Mouse (Mus musculus): Measurements from ENCODE around the gene Etnk2. TPM values are rescaled to one million over a fixed set of nuclear protein-coding genes. Genes with fewer than 3 reads are reported as not detected.

Gene Etnk2
- polyA plus RNA-seq, 1 experiment = 0.25 TPM

DNA sequence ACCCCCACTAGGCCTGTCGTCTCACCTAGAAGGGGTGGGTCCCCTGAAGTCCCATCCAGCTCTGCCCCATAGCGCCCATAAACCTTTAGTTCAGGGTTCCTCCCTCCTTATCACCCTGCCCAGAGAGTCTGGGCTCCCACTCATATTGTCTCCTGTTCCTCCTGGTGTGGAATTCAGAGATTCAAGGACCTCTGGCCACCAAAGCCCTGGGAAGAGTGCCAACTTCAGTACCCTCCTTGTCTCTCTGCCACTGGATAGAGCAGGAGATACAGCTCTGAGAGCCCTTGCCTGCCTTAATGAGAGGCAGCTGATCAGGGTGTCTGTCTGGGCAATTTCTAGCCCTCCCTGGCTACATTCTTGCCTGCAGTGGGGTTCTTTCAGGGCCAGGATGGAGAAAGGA lies 1.5 kb downstream of the Etnk2 start:
- Histone ChIP-seq H3K4me1 (ENCODE audit: control insufficient read depth, insufficient read depth, low read length) (no peaks in the 10 kb centered on the region), H3K27ac (ENCODE audit: insufficient read depth, low read length) (no peak overlapping the region), H3K4me3 (ENCODE audit: insufficient read depth, low read length) (no peak overlapping the region)
- TF ChIP-seq POLR2A (IDR thresholded peaks at IDR 0.05; ENCODE audit: low read depth, low read length) = no peak
- no peak for TF ChIP-seq CTCF (IDR thresholded peaks at IDR 0.05; ENCODE audit: borderline replicate concordance, insufficient read depth, low read length)

DNA sequence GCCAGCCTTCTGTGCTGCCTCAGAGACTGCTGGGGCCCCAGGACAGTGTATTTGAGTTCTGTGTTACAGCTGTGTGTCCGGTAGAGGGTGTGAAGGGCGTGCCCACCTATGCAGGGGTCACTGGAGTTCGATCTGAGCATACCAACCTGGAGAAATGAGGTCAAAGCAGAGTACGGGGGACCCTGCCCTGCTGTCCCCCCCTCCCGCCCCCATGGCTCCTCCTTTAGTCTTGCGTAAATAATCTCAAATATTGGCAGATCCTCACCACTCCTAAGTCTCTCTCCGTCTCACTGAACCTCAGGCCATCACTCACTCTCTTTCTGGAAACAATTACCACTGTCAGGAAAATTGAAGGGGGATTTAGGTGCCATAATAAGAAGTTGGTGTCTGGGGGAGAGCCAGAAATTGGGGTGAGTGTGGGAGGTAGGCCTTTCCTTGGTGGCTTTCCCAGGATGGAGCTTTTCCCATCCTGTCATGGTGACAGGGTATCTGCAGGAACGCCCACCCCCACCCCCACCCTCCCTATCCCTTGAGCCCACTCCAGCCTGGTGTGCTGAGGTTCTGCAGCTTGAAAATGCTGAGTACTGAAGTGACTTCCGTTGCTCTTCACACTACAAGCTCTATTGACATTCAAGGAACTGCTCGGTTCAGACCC lies 3.7 kb downstream of the Etnk2 start:
- no peaks in the 10 kb centered on the region for H3K4me1 ChIP-seq (ENCODE audit: control insufficient read depth, insufficient read depth, low read length)
- H3K27ac ChIP-seq (ENCODE audit: insufficient read depth, low read length) = no peak overlapping the region
- no peak overlapping the region for H3K4me3 ChIP-seq (ENCODE audit: insufficient read depth, low read length)
- TF ChIP-seq POLR2A (IDR thresholded peaks at IDR 0.05; ENCODE audit: low read depth, low read length) (no peak), CTCF (IDR thresholded peaks at IDR 0.05; ENCODE audit: borderline replicate concordance, insufficient read depth, low read length) (no peak)

- Histone ChIP-seq H3K27ac (ENCODE audit: insufficient read depth, low read length) (no peak overlapping the region), H3K4me1 (ENCODE audit: control insufficient read depth, insufficient read depth, low read length) (no peaks in the 10 kb centered on the region), H3K4me3 (ENCODE audit: insufficient read depth, low read length) (no peak overlapping the region)
- TF ChIP-seq POLR2A (IDR thresholded peaks at IDR 0.05; ENCODE audit: low read depth, low read length) (no peak), CTCF (IDR thresholded peaks at IDR 0.05; ENCODE audit: borderline replicate concordance, insufficient read depth, low read length) (no peak)
These were observed 4.5 kb downstream of the Etnk2 start for GRCm38 (mm10) chr1:133367606-133368488.

GRCm38 (mm10) chr1:133368644-133369043 lies 5.3 kb downstream of the Etnk2 start:
- H3K27ac ChIP-seq (ENCODE audit: insufficient read depth, low read length) = no peak overlapping the region
- TF ChIP-seq POLR2A (IDR thresholded peaks at IDR 0.05; ENCODE audit: low read depth, low read length) (no peak), CTCF (IDR thresholded peaks at IDR 0.05; ENCODE audit: borderline replicate concordance, insufficient read depth, low read length) (no peak)
- H3K4me1 ChIP-seq (ENCODE audit: control insufficient read depth, insufficient read depth, low read length) = no peaks in the 10 kb centered on the region
- H3K4me3 ChIP-seq (ENCODE audit: insufficient read depth, low read length) = no peak overlapping the region

GRCm38 (mm10) chr1:133370352-133370751 lies 7.0 kb downstream of the Etnk2 start:
- Histone ChIP-seq H3K27ac (ENCODE audit: insufficient read depth, low read length) (no peak overlapping the region), H3K4me1 (ENCODE audit: control insufficient read depth, insufficient read depth, low read length) (no peaks in the 10 kb centered on the region), H3K4me3 (ENCODE audit: insufficient read depth, low read length) (no peak overlapping the region)
- TF ChIP-seq POLR2A (IDR thresholded peaks at IDR 0.05; ENCODE audit: low read depth, low read length) = no peak
- TF ChIP-seq CTCF (IDR thresholded peaks at IDR 0.05; ENCODE audit: borderline replicate concordance, insufficient read depth, low read length) = no peak

GRCm38 (mm10) chr1:133371431-133371830 lies 8.1 kb downstream of the Etnk2 start:
- Histone ChIP-seq H3K4me1 (ENCODE audit: control insufficient read depth, insufficient read depth, low read length) (no peaks in the 10 kb centered on the region), H3K4me3 (ENCODE audit: insufficient read depth, low read length) (no peak overlapping the region), H3K27ac (ENCODE audit: insufficient read depth, low read length) (no peak overlapping the region)
- TF ChIP-seq CTCF (IDR thresholded peaks at IDR 0.05; ENCODE audit: borderline replicate concordance, insufficient read depth, low read length) (no peak), POLR2A (IDR thresholded peaks at IDR 0.05; ENCODE audit: low read depth, low read length) (no peak)

DNA sequence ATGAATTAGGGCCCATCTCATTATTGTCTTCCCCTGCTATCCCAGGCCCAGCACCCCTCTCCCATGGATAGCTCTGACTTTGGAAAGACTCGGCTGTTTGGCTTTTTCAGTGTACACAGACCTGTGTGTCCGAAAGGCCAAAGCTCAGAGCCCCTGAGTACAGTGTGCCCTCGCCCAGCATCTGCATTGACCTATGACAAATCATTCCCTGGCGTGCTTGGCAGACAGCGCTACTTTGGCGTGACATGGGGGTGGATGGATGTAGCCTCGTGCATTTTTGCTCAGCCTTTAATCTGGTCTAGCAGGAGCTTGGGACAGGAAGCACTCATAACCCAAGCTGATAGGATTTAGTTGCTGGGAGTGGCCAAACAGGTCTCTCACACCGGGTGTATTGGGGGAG lies 8.7 kb downstream of the Etnk2 start:
- TF ChIP-seq POLR2A (IDR thresholded peaks at IDR 0.05; ENCODE audit: low read depth, low read length) = no peak
- TF ChIP-seq CTCF (IDR thresholded peaks at IDR 0.05; ENCODE audit: borderline replicate concordance, insufficient read depth, low read length) = no peak
- H3K4me3 ChIP-seq (ENCODE audit: insufficient read depth, low read length) = no peak overlapping the region
- H3K4me1 ChIP-seq (ENCODE audit: control insufficient read depth, insufficient read depth, low read length) = no peaks in the 10 kb centered on the region
- H3K27ac ChIP-seq (ENCODE audit: insufficient read depth, low read length) = no peak overlapping the region

DNA sequence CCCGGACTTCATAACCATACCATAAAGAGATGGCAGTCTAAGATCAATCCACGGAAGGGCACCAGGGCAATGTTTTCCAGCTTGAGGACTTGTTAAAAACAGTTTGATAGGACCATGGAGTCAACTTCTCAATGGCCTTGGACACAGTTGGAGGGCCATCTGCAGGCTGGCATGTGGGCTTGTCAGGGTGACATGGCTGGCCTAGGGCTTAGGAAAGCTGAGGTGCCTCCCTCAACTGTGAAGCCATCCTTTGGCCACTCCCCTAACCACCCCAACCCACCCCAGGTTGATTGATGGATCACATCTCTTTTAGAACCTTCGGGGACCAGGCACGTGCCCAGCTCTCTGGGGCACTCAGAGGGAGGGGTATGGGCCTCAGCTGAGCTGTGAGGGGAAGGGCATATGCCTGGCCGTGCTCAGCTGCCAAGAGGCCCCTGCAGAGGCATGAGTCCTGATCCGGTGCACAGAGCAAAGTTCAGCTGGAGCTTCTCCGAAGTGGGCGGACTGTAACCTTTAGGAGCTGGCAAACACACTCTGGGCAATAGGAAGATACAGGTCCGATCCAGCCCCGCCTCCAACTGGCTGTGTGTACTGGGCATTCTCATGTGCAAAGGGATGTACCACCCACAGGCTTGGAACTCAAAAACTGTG lies 12.4 kb downstream of the Etnk2 start:
- Histone ChIP-seq H3K4me3 (ENCODE audit: insufficient read depth, low read length) (no peak overlapping the region), H3K4me1 (ENCODE audit: control insufficient read depth, insufficient read depth, low read length) (no peaks in the 10 kb centered on the region), H3K27ac (ENCODE audit: insufficient read depth, low read length) (no peak overlapping the region)
- no peak for TF ChIP-seq POLR2A (IDR thresholded peaks at IDR 0.05; ENCODE audit: low read depth, low read length)
- no peak for TF ChIP-seq CTCF (IDR thresholded peaks at IDR 0.05; ENCODE audit: borderline replicate concordance, insufficient read depth, low read length)

GRCm38 (mm10) chr1:133377547-133377946 lies 14.2 kb downstream of the Etnk2 start:
- Histone ChIP-seq H3K4me1 (ENCODE audit: control insufficient read depth, insufficient read depth, low read length) (no peaks in the 10 kb centered on the region), H3K4me3 (ENCODE audit: insufficient read depth, low read length) (no peak overlapping the region), H3K27ac (ENCODE audit: insufficient read depth, low read length) (no peak overlapping the region)
- TF ChIP-seq POLR2A (IDR thresholded peaks at IDR 0.05; ENCODE audit: low read depth, low read length) = no peak
- no peak for TF ChIP-seq CTCF (IDR thresholded peaks at IDR 0.05; ENCODE audit: borderline replicate concordance, insufficient read depth, low read length)
